Mouse (Mus musculus): Measurements from ENCODE around the gene Lgals4.

DNA sequence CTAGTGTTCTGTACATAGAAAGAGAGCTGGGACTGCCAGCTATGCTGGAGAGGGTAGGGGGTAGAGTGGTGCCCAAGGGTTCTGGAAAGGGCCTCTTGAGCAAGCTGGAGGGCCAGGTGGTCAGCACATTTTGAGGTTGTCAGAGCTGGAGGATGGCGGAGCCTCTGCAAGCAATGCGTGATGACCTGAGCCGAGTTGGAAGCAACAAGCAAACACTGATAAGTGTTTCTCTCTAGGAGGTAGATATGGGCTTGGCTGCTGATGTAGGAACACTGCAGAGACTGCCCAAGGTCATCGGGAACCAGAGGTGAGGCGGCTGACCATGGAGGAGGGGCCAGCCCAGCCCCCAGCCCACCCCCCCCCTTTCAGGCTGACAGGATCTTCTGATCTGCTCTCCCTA, 2.7 kb upstream of the Lgals4 start:
- TF ChIP-seq CTCF (IDR thresholded peaks at IDR 0.05; ENCODE audit: low read depth) (no peak), EP300 (IDR thresholded peaks at IDR 0.05; ENCODE audit: low read depth) (no peak)
